Mouse (Mus musculus) megakaryocyte-erythroid progenitor cell, adult 5-6 weeks (primary cell): ENCODE measurements around the gene Pate1. TPM values are rescaled to one million over a fixed set of nuclear protein-coding genes. Genes with fewer than 3 reads are reported as not detected.

Experiments
- ATAC-seq: replicated peaks from 2 replicates; pipeline ENCODE4 v1.8.0; 2016; ENCODE audit warnings: mild to moderate bottlenecking, inconsistent platforms; ENCODE audit not compliant: severe bottlenecking, poor library complexity, low FRiP score, low TSS enrichment
- total RNA-seq, 2 experiments: library from RNA; stranded (forward) in 1 of 2; stranded (reverse) in 1 of 2; fragments of 200-1000, 215-1000 nt in 1 of 2; fragments of >200 nt in 1 of 2; fragmentation: Nextera tagmentation in 1 of 2; gene quantifications; 2 replicates each; pipeline ENCODE4 v1.2.3; 2014 to 2017

Pate1 gene
- not detected in 2 replicates for total RNA-seq (2014; fragmentation: Nextera tagmentation)
- total RNA-seq (2017), result not detected in 2 replicates

- no peak for ATAC-seq
These were observed at the start of gene Pate1 for GRCm38 (mm10) chr9:35687013-35687412. Gene Pate1, minus strand, starts transcription at chr9:35687390.

DNA sequence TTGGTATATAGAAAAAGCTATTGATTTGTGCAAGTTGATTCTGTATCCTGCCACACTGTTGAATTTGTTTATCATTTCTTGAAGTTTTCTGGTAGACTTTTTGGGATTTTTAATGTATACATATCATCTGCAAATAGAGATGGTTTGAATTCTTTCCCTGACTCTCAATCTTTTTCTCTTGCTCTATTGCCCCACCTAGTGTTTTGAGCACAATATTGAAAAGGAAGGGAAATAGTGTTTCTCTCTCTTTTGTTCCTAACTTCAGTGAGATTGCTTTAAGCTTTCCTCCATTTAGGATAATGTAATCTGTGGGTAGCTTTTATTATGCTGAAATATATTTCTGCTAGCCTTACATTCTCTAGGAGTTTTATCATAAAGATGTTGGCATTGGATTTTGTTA is 20.1 kb upstream of the Pate1 start:
- ATAC-seq, result no peak

- ATAC-seq, result no peak
These were observed 4.7 kb upstream of the Pate1 start for GRCm38 (mm10) chr9:35691924-35692323.

DNA sequence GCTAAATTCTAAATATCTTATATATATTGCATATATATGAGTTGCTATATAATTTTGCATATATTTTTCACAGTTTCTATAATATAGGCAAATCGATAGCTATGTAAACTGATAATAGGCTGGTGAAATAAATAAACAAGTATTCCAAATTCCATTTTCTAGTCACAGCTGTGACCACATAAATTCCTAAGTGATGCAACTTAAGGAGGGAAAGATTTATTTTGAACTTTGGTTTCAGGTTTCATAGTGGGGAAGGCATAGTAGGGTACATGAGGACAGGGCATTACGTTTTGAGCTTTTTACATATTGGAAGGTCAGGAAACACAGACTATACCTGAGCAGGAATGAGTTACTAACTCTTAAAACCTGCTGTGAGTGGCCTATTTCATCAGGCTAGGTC is 13.6 kb downstream of the Pate1 start:
- ATAC-seq, result no peak

GRCm38 (mm10) chr9:35648102-35648501 is 39.1 kb downstream of the Pate1 start, which contains the start of gene Pate3:
Gene Pate3, minus strand, starts transcription at chr9:35648202.
- no peak for ATAC-seq

Other genes with a start within 250 kb of the Pate1 start
- gene Gm1113, start 169.1 kb downstream of the Pate1 start, total RNA-seq (2014; fragmentation: Nextera tagmentation), result not detected in 2 replicates
- gene Gm1113, start 169.1 kb downstream of the Pate1 start, total RNA-seq (2017), result not detected in 2 replicates
- gene Ddx25, start 128.9 kb downstream of the Pate1 start, total RNA-seq (2014; fragmentation: Nextera tagmentation), result not detected in 2 replicates
- gene Ddx25, start 128.9 kb downstream of the Pate1 start, total RNA-seq (2017), result 0.11 TPM in 1 of 2 replicates, not detected in the other
- 23.3 and 27.3 TPM in 2 replicates for gene Pus3, start 128.8 kb downstream of the Pate1 start, total RNA-seq (2014; fragmentation: Nextera tagmentation)
- gene Pus3, start 128.8 kb downstream of the Pate1 start, total RNA-seq (2017), result 34.8 and 44.3 TPM in 2 replicates
- gene Pate2, start 117.1 kb downstream of the Pate1 start, total RNA-seq (2014; fragmentation: Nextera tagmentation), result 0.59 and 1.2 TPM in 2 replicates
- not detected in 2 replicates for gene Pate2, start 117.1 kb downstream of the Pate1 start, total RNA-seq (2017)
- 11.1 and 12.1 TPM in 2 replicates for gene Hyls1, start 117.0 kb downstream of the Pate1 start, total RNA-seq (2014; fragmentation: Nextera tagmentation)
- 10.1 and 11.0 TPM in 2 replicates for gene Hyls1, start 117.0 kb downstream of the Pate1 start, total RNA-seq (2017)
- not detected in 2 replicates for gene Pate4, start 75.4 kb downstream of the Pate1 start, total RNA-seq (2014; fragmentation: Nextera tagmentation)
- not detected in 2 replicates for gene Pate4, start 75.4 kb downstream of the Pate1 start, total RNA-seq (2017)
- not detected in 2 replicates for gene Pate3, start 39.2 kb downstream of the Pate1 start, total RNA-seq (2014; fragmentation: Nextera tagmentation)
- gene Pate3, start 39.2 kb downstream of the Pate1 start, total RNA-seq (2017), result not detected in 2 replicates
- not detected in 2 replicates for gene Gm17677, start 53.7 kb upstream of the Pate1 start, total RNA-seq (2014; fragmentation: Nextera tagmentation)
- not detected in 2 replicates for gene Gm17677, start 53.7 kb upstream of the Pate1 start, total RNA-seq (2017)
- gene Gm17727, start 90.7 kb upstream of the Pate1 start, total RNA-seq (2014; fragmentation: Nextera tagmentation), result not detected in 2 replicates
- not detected in 2 replicates for gene Gm17727, start 90.7 kb upstream of the Pate1 start, total RNA-seq (2017)
- not detected in 2 replicates for gene Gm27235, start 102.7 kb upstream of the Pate1 start, total RNA-seq (2014; fragmentation: Nextera tagmentation)
- gene Gm27235, start 102.7 kb upstream of the Pate1 start, total RNA-seq (2017), result not detected in 2 replicates
- not detected in 2 replicates for gene D730048I06Rik, start 102.7 kb upstream of the Pate1 start, total RNA-seq (2014; fragmentation: Nextera tagmentation)
- not detected in 2 replicates for gene D730048I06Rik, start 102.7 kb upstream of the Pate1 start, total RNA-seq (2017)
- not detected in 2 replicates for gene 9230110F15Rik, start 156.8 kb upstream of the Pate1 start, total RNA-seq (2014; fragmentation: Nextera tagmentation)
- gene 9230110F15Rik, start 156.8 kb upstream of the Pate1 start, total RNA-seq (2017), result not detected in 2 replicates
- not detected in 2 replicates for gene 9230113P08Rik, start 221.0 kb upstream of the Pate1 start, total RNA-seq (2014; fragmentation: Nextera tagmentation)
- not detected in 2 replicates for gene 9230113P08Rik, start 221.0 kb upstream of the Pate1 start, total RNA-seq (2017)